Mouse (Mus musculus) cortical plate, adult 2 months (tissue): ENCODE results near the gene Arl15.

Source experiments
- CTCF ChIP-seq: fragments of 200-500 bp; IDR thresholded peaks from 2 replicates; pipeline ENCODE4 v1.5.1; 2011; ENCODE audit warnings: mild to moderate bottlenecking, control low read depth, low read length; ENCODE audit not compliant: insufficient read depth; ENCODE audit errors: extremely low read depth
- POLR2A ChIP-seq: fragments of 200-500 bp; IDR thresholded peaks from 2 replicates; pipeline ENCODE4 v1.6.1; 2011; ENCODE audit warnings: mild to moderate bottlenecking, low read length, control low read depth; ENCODE audit not compliant: insufficient read depth; ENCODE audit errors: extremely low read depth

GRCm38 (mm10) chr13:113762766-113763516 is 31.4 kb upstream of the Arl15 start:
- no peak for TF ChIP-seq POLR2A
- TF ChIP-seq CTCF, result no peak
